Mouse (Mus musculus) cerebral cortex, adult 2 months (tissue): ENCODE results near the gene Gucy1a1.

Experiments
- WGBS: fragments of 180-500 bp; shearing (Covaris S2); methylation state at CpG from one replicate; pipeline ENCODE4 v1.1.7; 2018; 5-methylcytosine and 5-hydroxymethylcytosine counted together

Gene Gucy1a1

DNA sequence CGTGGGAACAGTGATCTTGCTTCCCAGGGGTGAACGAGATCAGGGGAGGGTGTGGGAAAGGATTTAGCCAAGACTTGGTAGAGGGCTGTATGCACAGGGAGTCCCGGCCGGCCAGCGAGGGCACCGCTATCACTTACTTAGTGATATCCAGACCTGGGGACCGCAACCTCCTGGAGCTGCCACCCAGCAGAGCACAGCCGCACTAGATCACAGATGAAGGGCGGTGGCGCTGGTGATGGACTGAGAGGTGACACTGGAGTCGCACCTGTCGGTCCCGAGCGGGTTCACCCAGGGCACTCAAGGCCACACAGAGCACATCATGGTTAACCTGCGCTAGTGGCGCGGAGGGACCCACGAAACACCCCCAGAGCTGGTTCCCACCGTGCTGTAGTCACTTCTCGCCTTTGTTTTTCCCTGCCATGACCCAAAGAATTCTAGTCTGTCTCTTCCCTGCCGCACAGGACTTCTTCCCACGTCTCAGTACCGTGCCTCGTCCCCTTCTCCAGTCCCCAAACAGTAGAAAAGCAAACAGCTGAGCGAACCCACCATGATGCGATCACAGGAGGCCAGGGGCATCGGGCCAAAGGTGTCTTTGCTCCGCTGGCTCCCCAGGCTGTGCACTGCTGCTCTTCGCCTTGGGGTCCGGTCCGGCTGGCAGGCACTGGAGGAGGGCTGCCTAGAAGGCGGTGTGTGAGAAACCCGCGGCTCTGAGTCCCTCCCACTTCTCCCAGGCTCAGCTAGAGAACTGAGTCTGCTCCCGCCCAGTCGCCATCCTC lies at the start of gene Gucy1a1:
Gene Gucy1a1, minus strand, starts transcription at position 664 of the 776 bp plus-strand sequence.
- WGBS, result under 1% methylated on average over 36 of the region's 36 CpGs

DNA sequence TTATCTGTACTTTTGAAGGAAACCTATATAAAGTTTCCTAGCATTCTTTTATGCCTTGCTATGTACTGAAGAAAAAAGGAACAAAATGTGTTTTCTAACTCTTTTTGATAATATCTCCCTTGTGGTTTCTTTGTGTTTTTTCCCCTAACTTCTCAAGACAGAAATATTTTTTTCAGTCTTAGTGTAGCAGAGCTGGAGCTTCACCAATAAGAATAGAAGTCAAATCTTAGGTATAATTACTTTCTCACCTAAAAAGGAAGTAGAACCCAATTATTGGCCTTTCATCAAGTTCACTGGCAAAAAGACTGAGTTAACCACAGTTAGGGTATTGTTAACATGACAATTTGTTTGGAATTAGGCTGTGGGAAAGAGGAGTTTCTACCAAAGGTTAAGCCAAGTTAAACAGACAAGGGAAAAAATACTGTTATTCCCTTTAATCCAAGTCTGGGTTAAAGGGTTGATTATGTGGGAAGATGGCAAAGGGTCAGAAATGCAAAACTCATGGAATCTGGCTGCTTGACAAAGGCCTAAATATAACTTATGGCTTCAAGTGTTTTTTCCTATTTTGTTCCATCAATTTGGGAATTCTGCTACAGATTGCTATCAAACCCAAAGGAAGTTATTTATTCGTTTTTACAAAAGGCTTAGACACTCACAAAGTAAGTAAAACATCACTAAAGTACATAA lies 46.1 kb upstream of the Gucy1a1 start:
- WGBS, result 52% methylated on average over 1 of the region's 1 CpGs

DNA sequence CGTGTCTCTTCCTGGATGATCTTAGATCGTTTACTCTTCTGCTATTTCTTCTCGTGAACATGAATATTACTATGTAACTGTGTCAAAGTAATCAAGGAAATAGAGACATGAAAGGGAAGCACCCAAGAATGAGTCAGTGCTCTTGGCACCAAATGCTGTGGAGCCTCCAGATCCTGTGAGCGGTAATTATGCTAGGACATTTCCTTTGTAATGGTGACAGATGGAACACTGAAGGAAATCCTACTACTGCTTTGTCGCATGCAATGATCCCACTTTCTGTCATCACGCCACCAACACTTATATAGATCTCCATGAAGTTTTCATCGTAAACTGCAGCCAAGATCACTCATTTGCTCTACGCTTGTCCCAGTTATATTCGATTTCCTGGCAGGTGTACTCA lies 40.0 kb upstream of the Gucy1a1 start:
- 53% methylated on average over 9 of the region's 9 CpGs for WGBS

DNA sequence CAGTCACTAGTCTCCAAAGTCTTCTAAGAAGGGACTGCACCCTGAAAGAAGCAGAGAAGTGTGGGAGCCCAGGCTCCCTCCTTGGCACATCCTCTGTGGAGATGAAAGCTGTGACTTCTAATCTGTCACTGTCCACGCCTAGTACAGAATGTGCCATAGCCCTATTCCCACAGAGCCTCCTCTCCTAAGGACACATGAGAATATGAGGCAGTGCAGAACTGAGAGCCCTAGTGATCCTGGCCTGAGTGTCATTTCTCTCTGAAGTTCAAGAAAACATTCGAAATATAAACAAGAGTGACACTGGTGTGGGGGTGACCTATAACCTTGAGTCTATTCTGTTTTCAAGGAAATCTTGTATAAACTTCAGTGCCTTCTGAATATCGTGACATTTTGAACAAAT lies 34.7 kb upstream of the Gucy1a1 start:
- WGBS, result 74% methylated on average over 3 of the region's 3 CpGs

DNA sequence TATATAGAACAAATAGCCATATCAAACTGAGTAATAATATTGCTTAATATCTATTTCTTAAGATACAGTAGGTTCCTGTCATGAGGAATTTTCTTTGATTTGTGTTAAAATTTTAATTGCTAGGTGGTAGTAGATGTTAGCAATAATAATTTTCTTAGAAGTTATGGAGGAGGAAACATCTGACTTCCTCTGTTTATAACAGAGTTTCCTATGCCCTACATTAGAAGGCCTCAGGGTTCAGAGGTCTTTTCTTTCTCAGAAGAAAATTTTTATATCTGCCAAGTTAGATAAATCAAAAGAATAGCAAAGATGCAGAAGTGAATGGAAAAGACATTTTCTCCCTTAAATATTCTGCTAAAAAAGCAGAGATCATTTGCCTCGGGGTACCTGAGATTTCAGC lies 29.9 kb upstream of the Gucy1a1 start:
- WGBS, result 86% methylated on average over 1 of the region's 1 CpGs

DNA sequence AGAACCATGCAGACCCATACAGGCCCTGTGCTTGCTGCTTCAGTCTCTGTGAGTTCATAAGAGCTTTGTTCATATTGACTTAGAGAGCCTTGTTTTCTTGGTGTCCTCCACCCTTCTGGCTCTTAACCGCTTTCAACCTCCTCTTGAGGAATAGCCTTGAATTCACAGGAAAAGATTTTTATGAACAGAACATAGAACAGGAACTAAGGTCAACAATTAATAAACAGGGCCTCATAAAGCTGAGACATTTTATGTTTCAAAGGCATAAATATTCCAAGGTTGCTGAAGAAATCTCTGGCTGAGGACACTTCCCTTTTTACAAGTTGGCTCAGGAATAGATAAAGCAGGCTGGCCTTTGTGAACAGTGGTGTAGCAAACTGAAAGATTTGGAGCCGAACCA lies 21.5 kb upstream of the Gucy1a1 start:
- 73% methylated on average over 2 of the region's 2 CpGs for WGBS

DNA sequence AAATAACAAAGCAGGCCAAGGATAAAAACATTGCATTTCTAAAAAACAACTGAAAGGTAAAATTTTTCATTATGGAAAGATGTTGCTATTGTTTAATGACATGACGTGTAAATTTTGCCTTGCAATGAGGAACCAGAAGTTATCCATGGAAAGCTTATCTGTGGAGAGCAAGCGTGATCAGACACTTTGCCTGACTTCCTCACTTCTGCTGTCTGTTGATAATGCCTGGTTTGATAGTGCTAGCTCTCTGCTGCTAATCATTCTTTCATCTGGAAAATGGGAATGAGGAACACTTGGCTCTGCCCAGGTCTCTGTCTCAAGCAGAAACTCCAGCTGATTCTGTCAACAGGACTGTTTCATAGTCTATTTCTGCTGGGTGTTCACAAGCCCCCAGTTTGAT lies 20.3 kb upstream of the Gucy1a1 start:
- WGBS, result 88% methylated on average over 2 of the region's 2 CpGs

DNA sequence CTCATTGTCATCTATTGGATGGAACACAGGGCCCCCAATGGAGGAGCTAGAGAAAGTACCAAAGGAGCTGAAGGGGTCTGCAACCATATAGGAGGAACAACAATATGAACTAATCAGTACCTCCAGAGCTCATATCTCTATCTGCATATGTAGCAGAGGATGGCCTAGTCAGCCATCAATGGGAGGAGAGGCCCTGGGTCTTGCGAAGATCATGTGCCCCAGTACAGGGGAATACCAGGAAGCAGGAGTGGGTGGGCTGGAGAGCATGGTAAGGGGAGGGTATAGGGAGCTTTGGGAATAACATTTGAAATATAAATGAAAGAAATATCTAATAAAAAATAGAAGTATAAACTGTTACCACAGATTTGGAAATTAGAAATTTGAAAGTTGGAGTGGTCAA lies 17.4 kb upstream of the Gucy1a1 start:
- 98% methylated on average over 1 of the region's 1 CpGs for WGBS

DNA sequence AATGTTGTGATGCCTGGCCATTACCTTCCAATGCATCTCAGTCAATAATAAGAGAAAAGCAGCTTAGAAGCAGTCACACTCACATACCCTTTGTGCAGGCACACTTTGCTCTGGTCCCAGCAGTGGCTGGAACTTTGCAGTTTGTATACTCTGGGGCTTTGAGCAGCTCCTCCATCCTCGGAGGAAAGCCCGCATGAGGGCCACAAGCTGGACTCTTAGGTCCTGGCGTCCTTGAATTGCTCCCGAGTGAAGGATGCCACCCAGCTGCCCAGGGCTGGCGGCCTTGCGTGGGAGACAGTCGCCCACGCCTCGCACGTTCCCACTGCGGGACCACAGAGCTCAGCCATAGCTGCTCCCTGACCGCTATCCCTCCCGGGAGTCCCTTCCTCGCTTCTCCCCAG lies 864 bp downstream of the Gucy1a1 start:
- WGBS, result 9% methylated on average over 14 of the region's 14 CpGs

DNA sequence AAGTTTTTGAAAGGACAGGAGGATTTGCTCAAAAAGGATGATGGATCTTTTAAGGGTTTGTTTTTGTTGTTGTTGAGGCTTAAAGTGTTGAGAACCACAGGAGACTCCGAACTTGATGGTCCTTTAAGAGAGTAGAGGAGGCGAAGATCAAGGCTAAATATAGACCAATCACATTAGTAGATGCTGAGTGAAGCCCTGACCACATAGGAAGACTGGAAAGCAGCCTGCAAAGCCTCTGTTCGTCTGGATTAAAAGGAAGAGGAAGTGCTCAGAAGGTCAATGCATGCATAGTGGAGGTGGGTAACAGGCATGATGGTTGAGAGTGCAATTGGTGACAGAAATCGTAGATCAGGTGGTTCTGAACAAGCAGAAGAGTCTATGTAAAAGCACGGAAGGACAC lies 4.8 kb downstream of the Gucy1a1 start:
- WGBS, result 47% methylated on average over 5 of the region's 5 CpGs

DNA sequence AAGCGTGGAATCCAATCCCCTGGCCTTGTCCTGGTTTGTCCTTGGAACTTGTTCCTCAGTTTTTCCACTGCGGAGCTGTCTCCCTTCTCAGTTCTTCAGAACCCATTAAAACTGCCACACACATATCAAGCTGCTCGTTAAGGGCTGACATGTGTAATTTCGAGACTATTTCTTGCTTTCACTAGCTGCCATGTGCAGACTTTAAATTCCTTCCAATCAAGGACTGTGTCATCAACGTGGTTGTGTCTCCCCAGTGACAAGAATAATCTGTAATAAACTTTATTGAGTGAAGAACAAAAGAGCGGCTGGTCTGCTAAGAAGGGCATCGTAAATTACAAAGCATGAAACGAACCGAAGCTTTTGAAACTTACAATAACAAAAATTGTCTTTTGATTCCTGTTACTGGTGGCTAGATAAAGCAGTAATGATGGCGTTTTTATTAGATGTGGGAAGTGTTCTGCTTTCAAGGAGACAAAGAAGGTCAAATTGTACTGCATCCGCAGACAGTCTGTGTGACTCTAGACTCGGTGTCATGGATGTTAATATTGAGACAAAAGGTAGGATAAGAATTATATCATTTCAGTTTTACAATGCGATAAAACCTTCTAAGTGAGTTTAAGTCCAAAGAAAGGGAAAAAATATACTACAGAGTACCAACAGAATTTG lies 7.5 kb downstream of the Gucy1a1 start:
- 58% methylated on average over 13 of the region's 13 CpGs for WGBS

DNA sequence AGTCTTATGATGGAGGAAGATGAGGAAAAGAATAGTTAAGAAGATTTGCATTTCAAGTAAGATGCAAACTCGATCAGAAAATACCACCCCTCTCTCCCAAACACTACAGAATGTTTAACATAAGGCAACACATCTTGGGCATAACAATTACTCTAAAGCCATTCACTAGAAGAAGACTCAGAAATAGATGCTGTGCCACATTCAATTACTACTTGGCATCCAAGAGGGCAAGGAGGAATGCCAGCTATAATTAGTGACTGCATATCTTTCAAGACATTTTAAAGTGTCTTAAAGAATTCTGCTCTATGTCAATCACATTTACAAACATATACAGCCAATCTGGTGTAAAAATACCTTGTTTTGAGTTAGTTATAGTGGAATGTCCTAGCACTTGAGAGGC lies 10.1 kb downstream of the Gucy1a1 start:
- WGBS, result 46% methylated on average over 1 of the region's 1 CpGs

DNA sequence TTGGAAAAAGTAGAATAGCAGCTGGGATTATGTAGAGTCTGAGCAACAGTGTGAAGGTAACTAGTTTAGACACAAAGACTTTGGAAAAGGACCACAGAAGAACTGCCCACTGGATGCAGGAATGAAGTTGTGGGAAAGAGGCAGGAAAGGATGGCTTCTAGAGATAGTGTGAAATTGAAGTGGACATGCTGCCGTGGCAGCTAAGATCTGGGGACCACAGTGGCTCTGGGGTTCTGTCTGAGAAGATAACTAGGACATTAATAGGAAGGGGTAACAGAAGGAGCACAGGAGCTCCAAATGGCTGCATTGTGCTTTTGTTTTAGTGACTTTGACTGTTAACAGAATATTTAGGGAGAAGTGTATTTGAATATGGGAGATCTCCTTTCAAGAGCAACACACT lies 16.3 kb downstream of the Gucy1a1 start:
- WGBS, result 53% methylated on average over 1 of the region's 1 CpGs

DNA sequence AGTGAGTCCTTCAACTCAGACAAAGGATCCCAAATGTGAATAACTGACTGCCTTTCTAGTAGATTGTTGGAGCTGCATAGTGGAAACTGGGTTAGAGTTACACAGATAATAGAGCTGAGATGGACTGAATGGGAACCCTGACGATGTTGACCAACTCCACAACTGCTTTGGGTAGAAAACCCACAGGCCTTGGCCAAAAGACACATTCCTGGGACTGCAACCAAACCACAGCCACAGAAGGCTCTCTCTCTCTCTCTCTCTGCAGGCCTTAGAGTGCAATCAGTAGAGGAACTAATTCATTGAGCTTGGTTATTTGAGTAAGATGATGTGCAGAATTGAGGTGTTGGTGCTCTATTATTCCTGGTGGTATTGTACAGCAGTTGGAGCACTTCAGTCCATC lies 21.0 kb downstream of the Gucy1a1 start:
- 70% methylated on average over 1 of the region's 1 CpGs for WGBS

DNA sequence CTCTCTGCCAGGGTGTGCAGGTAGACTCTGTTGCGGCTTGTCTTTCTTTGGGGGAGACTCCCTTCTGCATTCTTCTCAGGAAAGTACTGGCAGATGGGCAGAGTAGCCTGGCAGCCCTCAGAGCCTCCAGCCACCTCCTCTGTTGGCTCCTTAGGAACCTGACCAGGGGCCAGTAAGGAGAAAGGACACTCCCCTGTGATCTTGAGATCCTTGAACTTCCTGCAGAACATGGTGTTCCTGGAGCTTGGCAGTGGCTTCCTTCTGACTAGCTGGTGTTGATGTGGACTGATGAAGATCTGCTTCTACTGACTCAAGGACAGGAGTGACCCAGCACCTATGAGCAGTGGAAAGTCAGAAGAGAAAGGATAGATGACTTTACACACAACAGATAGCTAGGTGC lies 26.7 kb downstream of the Gucy1a1 start:
- 86% methylated on average over 1 of the region's 1 CpGs for WGBS

DNA sequence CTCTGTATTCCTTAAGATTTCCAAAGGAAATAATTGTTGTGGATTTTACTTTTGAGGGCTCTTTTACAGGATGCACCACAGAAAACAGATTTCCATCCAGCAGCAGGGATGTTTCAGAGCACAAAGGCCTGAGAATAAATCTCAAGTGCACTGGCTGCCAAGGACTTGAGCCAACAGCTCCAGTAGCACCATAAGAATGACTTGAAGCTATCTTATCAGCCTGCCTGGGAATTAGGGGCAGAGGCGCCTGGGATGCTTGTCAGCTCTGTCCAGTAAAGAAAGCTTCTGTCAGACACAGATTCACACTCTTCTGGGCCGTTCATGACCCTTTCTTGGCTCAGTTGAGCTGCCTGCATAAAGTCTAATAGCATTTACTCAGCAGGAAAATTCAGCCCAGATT lies 33.1 kb downstream of the Gucy1a1 start:
- WGBS, result 72% methylated on average over 2 of the region's 2 CpGs

DNA sequence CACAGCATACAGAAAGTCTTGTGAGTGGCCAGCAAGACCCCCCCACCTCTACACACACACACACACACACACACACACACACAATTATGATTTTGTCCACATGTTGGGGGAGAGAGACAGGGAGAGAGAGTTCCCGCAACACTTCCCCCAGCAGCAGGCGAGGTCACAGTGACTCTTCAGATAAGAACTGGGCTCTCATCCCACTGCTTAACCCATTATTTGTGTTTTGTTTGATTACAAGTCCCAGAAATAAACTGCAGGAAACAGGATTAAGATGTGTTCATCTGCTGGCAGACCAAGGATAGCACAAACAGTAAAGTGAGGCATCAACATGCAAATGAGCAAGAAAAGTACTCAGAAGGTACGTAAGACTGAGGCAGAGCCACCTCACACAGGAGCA lies 33.6 kb downstream of the Gucy1a1 start:
- 62% methylated on average over 3 of the region's 3 CpGs for WGBS

DNA sequence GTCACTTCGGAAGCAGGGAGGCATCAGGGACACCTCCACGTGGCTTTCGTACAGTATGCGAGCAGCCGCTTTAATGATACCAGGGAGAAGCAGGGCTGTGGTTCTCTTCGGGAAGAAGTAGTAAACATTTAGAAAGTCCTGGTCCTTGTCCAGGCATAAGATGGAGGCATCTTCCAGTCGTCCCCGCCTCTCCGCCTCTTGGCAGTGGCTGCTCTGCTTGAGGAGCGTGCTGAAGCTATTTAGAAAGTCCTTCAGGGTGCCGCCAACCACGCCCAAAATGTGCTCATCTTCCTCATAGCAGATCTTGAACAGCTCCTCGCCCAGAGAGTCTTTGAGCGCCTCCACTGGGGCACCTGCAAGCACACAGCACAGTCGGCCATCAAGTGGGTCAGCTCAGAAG lies 36.6 kb downstream of the Gucy1a1 start:
- 70% methylated on average over 15 of the region's 15 CpGs for WGBS

DNA sequence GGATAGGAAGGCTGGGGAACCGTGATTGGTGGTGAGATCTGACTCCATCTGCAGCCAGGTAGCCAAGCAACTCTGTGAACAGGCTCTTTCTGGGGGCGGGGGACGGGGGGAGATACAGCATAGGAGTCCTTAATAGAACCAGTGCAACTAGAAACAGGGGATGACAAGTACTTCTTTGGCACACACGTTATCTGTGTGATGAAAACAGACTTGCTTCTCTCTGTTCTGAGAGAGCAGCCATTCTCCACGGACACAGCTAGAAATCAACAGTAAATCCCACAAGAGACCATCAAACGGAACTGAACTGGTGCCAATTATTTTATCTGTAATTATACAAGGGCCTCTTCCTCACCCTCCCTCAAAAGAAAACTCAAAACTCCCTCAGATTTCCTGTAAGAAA lies 41.4 kb downstream of the Gucy1a1 start:
- WGBS, result 53% methylated on average over 6 of the region's 6 CpGs

DNA sequence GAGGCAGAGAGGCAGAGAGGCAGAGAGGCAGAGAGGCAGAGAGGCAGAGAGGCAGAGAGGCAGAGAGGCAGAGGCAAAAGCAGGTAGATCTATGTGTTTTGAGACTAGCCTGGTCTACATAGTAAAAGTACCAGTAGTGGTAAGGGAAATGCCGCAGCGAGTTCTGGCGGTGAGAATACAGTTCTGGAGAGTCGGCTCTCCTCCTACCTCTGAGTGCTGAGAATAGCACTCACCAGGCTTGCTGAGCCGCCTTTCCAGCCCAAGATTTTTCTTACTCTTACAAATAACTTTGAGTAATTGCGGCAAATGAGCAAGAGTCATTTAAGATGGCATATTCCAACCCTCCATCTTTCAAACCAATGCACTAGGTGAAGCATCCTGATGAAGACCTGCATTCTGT lies 46.5 kb downstream of the Gucy1a1 start:
- 54% methylated on average over 6 of the region's 6 CpGs for WGBS

DNA sequence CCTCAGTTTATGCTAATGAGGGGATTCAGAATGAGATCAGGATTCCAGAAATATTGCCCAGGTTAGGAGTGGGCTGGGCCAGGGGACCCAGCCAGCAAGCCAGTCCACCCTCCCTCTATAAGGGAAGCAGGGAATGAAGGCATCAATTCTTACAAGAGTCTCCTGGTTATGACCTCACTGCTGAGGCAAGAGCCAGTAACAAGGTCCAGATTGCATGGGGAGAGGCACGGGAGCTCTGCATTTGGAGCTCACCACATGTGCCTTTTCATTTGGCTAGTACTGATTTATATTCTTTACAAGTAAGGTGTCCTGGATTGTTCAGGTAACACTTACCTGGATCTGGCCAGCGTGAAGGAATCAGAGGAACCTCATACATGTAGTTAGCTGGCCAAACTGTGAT lies 48.8 kb downstream of the Gucy1a1 start:
- WGBS, result 81% methylated on average over 2 of the region's 2 CpGs

DNA sequence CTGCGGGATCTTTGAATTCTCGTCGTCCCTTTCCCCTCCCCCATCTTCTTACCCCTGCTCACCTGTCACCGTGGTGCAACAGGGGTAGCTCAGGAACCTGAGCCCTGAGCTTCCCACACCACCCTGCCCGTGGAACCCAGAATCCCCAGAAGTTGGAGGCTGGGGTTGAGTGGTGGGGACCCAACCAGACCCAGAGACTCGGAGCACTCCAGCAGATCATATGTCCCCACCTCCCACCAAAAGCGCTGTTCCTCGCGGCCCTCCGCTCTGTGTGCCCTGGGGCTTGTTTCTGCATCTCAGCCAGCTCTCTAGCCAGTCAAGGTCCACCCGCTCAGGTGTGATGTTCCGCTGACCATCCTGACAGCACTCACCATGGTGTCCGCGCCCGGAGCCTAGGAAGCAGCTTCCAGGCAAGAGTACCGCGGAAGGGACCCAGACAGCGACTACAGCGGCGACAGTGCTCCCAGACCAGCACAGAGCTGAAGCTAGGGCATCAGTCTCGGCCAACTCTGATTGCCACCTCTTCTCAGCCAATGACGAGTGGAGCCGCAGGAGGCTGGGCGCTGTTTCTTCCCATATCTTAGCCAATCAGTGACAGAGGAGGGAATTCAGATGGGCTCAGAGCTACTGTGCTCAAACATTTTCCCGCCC lies 71.3 kb downstream of the Gucy1a1 start, which contains the start of gene Gucy1b1:
Gene Gucy1b1, minus strand, starts transcription at position 489 of the 651 bp plus-strand sequence.
- WGBS, result 1% methylated on average over 25 of the region's 25 CpGs
